Mouse (Mus musculus) T-helper 1 cell (primary cell): ENCODE results near the gene Sdcbp2.

ENCODE experiments used
- in situ Hi-C: fragments of 300-600 bp; cut with MboI, MseI; formaldehyde crosslinking; loops from one replicate; pipeline ENCODE4 v1.15.1; 2025; ENCODE audit warnings: high pct_unique_total_duplicates

The Sdcbp2 gene

GRCm38 (mm10) chr2:151571873-151572700 is at the start of gene Sdcbp2:
Gene Sdcbp2 (plus strand): TSS chr2:151572622.
- in situ Hi-C loops, result no loop called here

GRCm38 (mm10) chr2:151524324-151525041 is 47.9 kb upstream of the Sdcbp2 start:
- in situ Hi-C loops, result no loop called here

GRCm38 (mm10) chr2:151525520-151525919 is 46.9 kb upstream of the Sdcbp2 start:
- in situ Hi-C loops, result no loop called here

- in situ Hi-C loops, result no loop called here
Observed at GRCm38 (mm10) chr2:151528066-151528465, 44.4 kb upstream of the Sdcbp2 start.

- in situ Hi-C loops, result no loop called here
Observed at GRCm38 (mm10) chr2:151529169-151529568, 43.3 kb upstream of the Sdcbp2 start.

- in situ Hi-C loops, result no loop called here
Observed at GRCm38 (mm10) chr2:151530378-151531230, 41.8 kb upstream of the Sdcbp2 start.

GRCm38 (mm10) chr2:151533632-151534031 is 38.8 kb upstream of the Sdcbp2 start:
- in situ Hi-C loops, result no loop called here

- in situ Hi-C loops, result no loop called here
Observed at GRCm38 (mm10) chr2:151535961-151536617, 36.3 kb upstream of the Sdcbp2 start.

GRCm38 (mm10) chr2:151536618-151536974 is 35.8 kb upstream of the Sdcbp2 start:
- in situ Hi-C loops, result no loop called here

GRCm38 (mm10) chr2:151538646-151539045 is 33.8 kb upstream of the Sdcbp2 start:
- in situ Hi-C loops, result no loop called here

GRCm38 (mm10) chr2:151542323-151543062 is 29.9 kb upstream of the Sdcbp2 start, which contains the start of gene Fkbp1a:
Gene Fkbp1a (plus strand): TSS chr2:151542483.
- in situ Hi-C loops, result no loop called here

GRCm38 (mm10) chr2:151543063-151543895 is 29.1 kb upstream of the Sdcbp2 start:
- in situ Hi-C loops, result no loop called here

GRCm38 (mm10) chr2:151544673-151545072 is 27.7 kb upstream of the Sdcbp2 start:
- in situ Hi-C loops, result loop anchor here (5.0 kb wide), 1 partner anchor 47 kb away; no protein-coding TSS in a partner anchor

GRCm38 (mm10) chr2:151546571-151546970 is 25.9 kb upstream of the Sdcbp2 start:
- in situ Hi-C loops, result loop anchor here (5.0 kb wide), 1 partner anchor 49 kb away; no protein-coding TSS in a partner anchor

- in situ Hi-C loops, result loop anchor here (5.0 kb wide), 1 partner anchor 52 kb away; no protein-coding TSS in a partner anchor
Observed at GRCm38 (mm10) chr2:151549615-151550121, 22.8 kb upstream of the Sdcbp2 start.

GRCm38 (mm10) chr2:151562930-151563921 is 9.2 kb upstream of the Sdcbp2 start:
- in situ Hi-C loops, result no loop called here

GRCm38 (mm10) chr2:151564006-151564405 is 8.4 kb upstream of the Sdcbp2 start:
- in situ Hi-C loops, result no loop called here

GRCm38 (mm10) chr2:151564986-151565385 is 7.4 kb upstream of the Sdcbp2 start:
- in situ Hi-C loops, result no loop called here
